Mouse (Mus musculus) intestine, postnatal 0 days (tissue): ENCODE results near the gene Aqr. TPM values are rescaled to one million over a fixed set of nuclear protein-coding genes. Genes with fewer than 3 reads are reported as not detected.

Experiments used
- ATAC-seq: fragments of 200-750 bp; cut with Nextera tagmentation; 2 replicates; pipeline ENCODE4 v1.8.0; 2017; ENCODE audit warnings: mild to moderate bottlenecking, moderate TSS enrichment, moderate library complexity
- H3K27ac ChIP-seq: fragments of 300-500 bp; sonication (generic); 2 replicates; pipeline ENCODE4 v1.5.1; 2014; ENCODE audit warnings: mild to moderate bottlenecking, low read depth, low read length, moderate library complexity
- H3K27me3 ChIP-seq: fragments of 300-500 bp; sonication (generic); replicated peaks from 2 replicates; pipeline ENCODE4 v1.6.1; 2014; ENCODE audit warnings: low read length, mixed read lengths; ENCODE audit not compliant: control insufficient read depth, insufficient read depth
- H3K36me3 ChIP-seq: fragments of 300-500 bp; sonication (generic); 2 replicates; pipeline ENCODE4 v1.6.1; 2014; ENCODE audit warnings: mild to moderate bottlenecking, moderate library complexity; ENCODE audit not compliant: control insufficient read depth, insufficient read depth
- H3K4me1 ChIP-seq: fragments of 300-500 bp; sonication (generic); replicated peaks from 2 replicates; pipeline ENCODE4 v1.6.1; 2014; ENCODE audit warnings: antibody characterized with exemption, low read length, mixed read lengths; ENCODE audit not compliant: control insufficient read depth, insufficient read depth
- H3K4me2 ChIP-seq: fragments of 300-500 bp; sonication (generic); replicated peaks from 2 replicates; pipeline ENCODE4 v1.6.1; 2014; ENCODE audit warnings: low read depth, mild to moderate bottlenecking, moderate library complexity
- H3K4me3 ChIP-seq: fragments of 300-500 bp; sonication (generic); 2 replicates; pipeline ENCODE4 v1.5.1; 2014; ENCODE audit warnings: low read depth, low read length
- H3K9ac ChIP-seq: fragments of 300-500 bp; sonication (generic); 2 replicates; pipeline ENCODE4 v1.6.1; 2014; ENCODE audit warnings: mild to moderate bottlenecking, low read depth, low read length
- H3K9me3 ChIP-seq: fragments of 300-500 bp; sonication (generic); 2 replicates; pipeline ENCODE4 v1.6.1; 2016; ENCODE audit warnings: mixed run types; ENCODE audit not compliant: control insufficient read depth
- CTCF ChIP-seq: sonication (generic); IDR thresholded peaks from 2 replicates; pipeline ENCODE4 v1.5.1; 2016; ENCODE audit warnings: low read depth, mild to moderate bottlenecking, control low read depth, antibody characterized with exemption, moderate library complexity
- WGBS: fragments of 180-500 bp; shearing (Covaris S2); extraction: QIAGEN DNeasy Blood & Tissue Kit; methylation state at CpG from one replicate; pipeline ENCODE4 v1.1.7; 2014; 5-methylcytosine and 5-hydroxymethylcytosine counted together
- polyA plus RNA-seq: library from polyadenylated mRNA; unstranded; fragments of >200 nt; fragmentation: Nextera tagmentation; extraction: Ambion mirVana; gene quantifications from 2 replicates; pipeline ENCODE4 v1.2.1, GENCODE M21; 2015

Gene Aqr
- polyA plus RNA-seq, 1 experiment from 2014 or later, result 26.7 TPM

DNA sequence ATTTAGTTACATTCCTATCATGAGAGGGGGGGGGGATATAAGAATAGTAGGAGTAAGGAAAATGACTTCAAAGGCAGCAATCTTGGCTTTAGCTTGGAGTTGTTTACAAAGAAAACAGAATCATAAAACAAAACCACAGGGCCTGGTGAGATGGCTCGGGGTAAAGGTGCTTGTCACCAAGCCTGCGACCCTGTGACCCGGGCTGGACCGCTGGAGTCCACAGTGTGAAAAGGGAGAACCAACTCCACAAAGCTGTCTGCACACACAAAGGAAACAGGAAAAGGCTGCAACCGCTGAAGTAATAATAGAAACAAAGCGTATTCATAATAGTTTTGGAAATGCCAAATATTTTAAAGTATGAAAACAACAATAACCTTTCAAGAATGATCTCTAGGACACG lies 67.4 kb downstream of the Aqr start:
- 77% methylated on average over 7 of the region's 7 CpGs for WGBS
- Histone ChIP-seq H3K4me1 (no peaks in the 10 kb centered on the region), H3K27me3 (no peaks in the 10 kb centered on the region), H3K36me3 (peaks cover 70% of the 10 kb centered on the region), H3K4me3 (no peak overlapping the region), H3K4me2 (no peak overlapping the region), H3K9ac (no peak overlapping the region), H3K9me3 (no peaks in the 10 kb centered on the region), H3K27ac (no peak overlapping the region)
- no peak for TF ChIP-seq CTCF
- no peak for ATAC-seq

DNA sequence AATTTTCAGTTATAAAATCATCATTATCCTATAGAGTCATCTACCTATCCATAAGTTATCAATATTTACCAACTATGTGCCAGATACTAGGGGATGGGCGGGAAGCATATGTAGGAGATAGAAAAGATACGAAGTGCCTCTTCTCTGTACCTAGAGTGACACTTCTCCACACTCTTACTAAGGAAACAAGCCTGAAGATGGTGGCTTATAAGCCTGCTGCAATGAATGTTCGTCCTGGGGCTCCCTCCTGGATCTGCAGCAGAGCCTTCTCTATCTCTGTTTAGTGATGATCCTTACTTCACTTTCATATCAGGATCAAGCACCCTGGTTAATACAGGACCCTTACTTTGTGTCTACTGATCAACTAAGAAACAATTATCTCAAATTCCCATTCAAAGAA lies 69.2 kb downstream of the Aqr start:
- Histone ChIP-seq H3K4me1 (no peaks in the 10 kb centered on the region), H3K4me2 (no peak overlapping the region), H3K9ac (no peak overlapping the region), H3K27ac (no peak overlapping the region), H3K36me3 (peaks cover 69% of the 10 kb centered on the region), H3K27me3 (no peaks in the 10 kb centered on the region), H3K4me3 (no peak overlapping the region), H3K9me3 (no peaks in the 10 kb centered on the region)
- ATAC-seq, result no peak
- TF ChIP-seq CTCF, result no peak
- 91% methylated on average over 3 of the region's 3 CpGs for WGBS

DNA sequence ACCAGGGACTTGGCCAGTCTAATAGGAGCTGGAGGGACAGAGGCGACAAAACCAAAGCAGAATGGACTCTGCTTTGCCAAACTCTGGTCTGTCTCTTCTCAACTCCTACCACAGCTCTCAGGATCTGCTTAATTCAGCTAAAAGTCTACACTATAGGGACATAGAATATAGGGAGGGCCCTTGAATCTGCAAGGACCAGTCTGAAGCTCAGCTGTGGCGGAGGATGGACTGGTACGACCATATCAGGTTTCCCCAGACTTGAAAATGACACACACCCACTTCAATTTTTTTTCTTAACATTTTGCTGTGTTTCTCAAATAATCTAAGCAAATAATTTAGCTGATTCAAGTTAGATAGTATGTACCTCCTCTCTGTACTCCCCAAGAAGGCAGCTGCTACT lies 69.6 kb downstream of the Aqr start:
- Histone ChIP-seq H3K9me3 (no peaks in the 10 kb centered on the region), H3K36me3 (peaks cover 72% of the 10 kb centered on the region), H3K9ac (no peak overlapping the region), H3K4me1 (no peaks in the 10 kb centered on the region), H3K27me3 (no peaks in the 10 kb centered on the region), H3K4me2 (no peak overlapping the region), H3K27ac (no peak overlapping the region), H3K4me3 (no peak overlapping the region)
- WGBS, result 93% methylated on average over 3 of the region's 3 CpGs
- no peak for ATAC-seq
- TF ChIP-seq CTCF, result no peak

DNA sequence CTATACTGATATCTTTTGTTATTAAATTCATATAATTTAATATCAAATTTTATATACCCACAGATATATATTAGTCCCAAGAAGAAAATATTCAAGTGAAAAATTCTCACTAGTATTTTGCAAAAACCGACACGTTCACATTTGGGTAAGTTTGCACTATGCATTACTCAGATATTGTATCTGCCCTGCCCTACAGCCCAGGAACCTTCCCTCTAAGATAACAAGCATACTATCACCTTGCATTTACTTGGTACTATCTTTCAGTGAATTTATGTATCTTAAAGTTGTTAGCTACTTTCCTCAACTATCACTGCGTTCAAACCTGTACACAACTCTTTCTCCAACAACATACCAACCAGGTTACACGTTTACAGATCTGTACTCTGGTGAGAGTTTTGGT lies 71.3 kb downstream of the Aqr start:
- no peak for ATAC-seq
- no peak overlapping the region for H3K9ac ChIP-seq
- no peaks in the 10 kb centered on the region for H3K4me1 ChIP-seq
- H3K27ac ChIP-seq, result no peak overlapping the region
- no peaks in the 10 kb centered on the region for H3K9me3 ChIP-seq
- H3K36me3 ChIP-seq, result peaks cover 63% of the 10 kb centered on the region
- no peak overlapping the region for H3K4me3 ChIP-seq
- 84% methylated on average over 4 of the region's 4 CpGs for WGBS
- no peak overlapping the region for H3K4me2 ChIP-seq
- no peak for TF ChIP-seq CTCF
- H3K27me3 ChIP-seq, result no peaks in the 10 kb centered on the region

DNA sequence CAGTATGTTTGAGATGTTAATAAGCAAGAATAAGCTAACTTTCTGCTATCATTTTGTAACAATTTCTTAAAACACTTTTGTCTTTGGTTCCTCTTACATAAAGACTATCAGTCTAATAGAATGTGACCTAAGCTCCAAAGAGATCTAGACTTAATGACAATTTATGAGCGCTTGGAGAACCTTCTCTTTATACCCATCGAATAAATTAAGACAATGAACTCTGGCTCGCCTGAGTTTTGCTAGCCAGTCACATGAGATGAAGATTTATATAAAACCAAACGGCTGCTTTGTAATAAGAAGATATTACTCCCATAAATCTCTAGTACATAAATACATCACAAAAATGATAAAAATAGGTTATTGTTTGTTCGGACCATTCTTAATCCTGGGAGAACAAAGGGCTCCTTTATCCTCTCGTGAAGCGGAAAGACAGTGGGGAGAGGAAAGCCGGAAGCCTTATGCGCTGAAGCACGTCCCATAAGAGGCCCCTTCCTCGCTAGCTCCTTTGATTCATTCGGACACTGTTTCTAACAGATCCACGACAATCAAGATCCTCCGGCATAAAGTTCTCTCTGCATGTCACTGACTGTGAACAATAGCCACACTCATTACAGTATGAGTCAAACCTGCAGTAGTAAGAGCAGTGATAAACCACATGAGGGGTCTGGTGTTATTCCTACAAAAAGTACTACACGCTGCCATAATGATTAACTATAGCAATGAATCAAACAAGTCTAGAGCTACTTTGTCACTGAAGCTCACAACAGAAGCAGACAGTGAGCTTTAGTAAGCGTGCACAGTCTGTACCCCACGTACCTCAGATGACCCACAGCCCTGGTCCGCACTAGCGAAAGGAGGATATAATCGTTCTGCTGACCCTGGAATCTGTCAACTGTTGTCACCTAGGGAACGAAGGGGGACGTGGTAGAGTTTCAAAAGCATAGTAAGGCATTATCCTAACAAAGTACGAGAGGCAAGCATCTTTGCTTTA lies 79.2 kb downstream of the Aqr start:
- Histone ChIP-seq H3K9me3 (no peaks in the 10 kb centered on the region), H3K4me3 (no peak overlapping the region), H3K36me3 (peaks cover 65% of the 10 kb centered on the region), H3K27ac (no peak overlapping the region), H3K4me1 (no peaks in the 10 kb centered on the region), H3K4me2 (no peak overlapping the region), H3K9ac (no peak overlapping the region), H3K27me3 (no peaks in the 10 kb centered on the region)
- no peak for TF ChIP-seq CTCF
- WGBS, result 84% methylated on average over 23 of the region's 23 CpGs
- ATAC-seq, result no peak

DNA sequence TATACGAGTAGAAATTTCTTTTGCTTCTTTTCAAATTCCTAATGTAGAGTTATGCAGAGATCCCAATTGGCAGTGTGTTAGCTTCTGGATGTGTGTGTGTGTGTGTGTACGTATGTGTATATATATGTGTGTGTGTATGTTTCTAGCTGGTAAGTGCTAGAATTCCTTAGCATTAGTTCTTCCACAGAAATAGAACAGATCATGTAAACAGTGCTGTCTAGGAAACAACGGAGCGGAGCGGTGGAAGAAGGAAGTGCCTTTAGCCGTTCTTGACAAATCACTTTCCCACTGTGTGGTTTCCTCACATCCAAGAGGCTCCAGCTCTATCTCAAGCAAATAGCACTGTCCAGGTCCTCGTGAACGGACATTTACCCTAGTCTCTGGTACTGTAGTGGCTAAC lies 80.4 kb downstream of the Aqr start:
- ATAC-seq, result no peak
- TF ChIP-seq CTCF, result 0 out of 2 replicates have a peak, but pooled peaks have one; percentile 5
- no peak overlapping the region for H3K4me2 ChIP-seq
- peaks cover 72% of the 10 kb centered on the region for H3K36me3 ChIP-seq
- 64% methylated on average over 8 of the region's 8 CpGs for WGBS
- no peak overlapping the region for H3K4me3 ChIP-seq
- no peak overlapping the region for H3K27ac ChIP-seq
- no peaks in the 10 kb centered on the region for H3K9me3 ChIP-seq
- no peak overlapping the region for H3K9ac ChIP-seq
- no peaks in the 10 kb centered on the region for H3K4me1 ChIP-seq
- no peaks in the 10 kb centered on the region for H3K27me3 ChIP-seq
